Mouse (Mus musculus): ENCODE measurements around the gene Tmem199. TPM values are rescaled to one million over a fixed set of nuclear protein-coding genes. Genes with fewer than 3 reads are reported as not detected.

Tmem199 gene
- polyA plus RNA-seq, 1 experiment from 2014 or later: 39.8 TPM

DNA sequence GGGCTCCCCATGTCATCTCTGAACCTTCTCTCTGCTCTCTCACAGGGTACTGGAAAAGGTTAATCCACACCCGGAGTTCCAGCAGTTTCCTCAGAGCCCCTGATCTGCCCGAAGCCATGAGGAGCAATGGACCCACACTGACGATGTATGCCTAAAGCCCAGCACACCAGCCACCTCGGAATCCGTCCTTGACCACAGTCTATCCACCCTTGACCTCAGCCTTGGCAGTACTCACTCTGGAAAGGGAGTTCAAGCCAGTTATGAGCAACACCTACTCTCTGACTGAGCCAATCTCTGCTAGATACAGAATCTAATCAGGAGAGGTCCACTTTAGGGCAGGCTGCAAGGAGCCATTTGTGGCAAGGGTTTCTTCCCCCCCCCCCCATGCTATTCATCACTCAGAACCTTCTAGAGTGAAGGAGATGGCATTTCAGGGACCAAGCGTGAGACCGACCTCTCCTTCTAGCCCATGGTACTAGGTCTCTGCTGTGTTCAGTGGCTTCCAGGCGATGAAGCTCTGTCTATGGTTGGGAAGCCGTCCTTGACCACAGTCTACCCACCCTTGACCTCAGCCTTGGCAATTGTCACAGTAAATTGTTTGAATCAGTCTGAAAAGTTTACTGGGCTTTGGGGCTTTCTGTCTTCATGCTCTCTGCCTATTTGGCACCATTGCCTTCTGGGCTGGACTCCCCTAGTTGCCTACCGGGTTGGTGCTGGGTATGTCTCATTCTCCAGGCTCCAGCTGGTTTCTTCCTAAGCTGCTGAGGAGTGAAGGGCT lies 40.5 kb downstream of the Tmem199 start:
- Histone ChIP-seq H3K4me3 (ENCODE audit: low read depth, low read length) (no peak overlapping the region), H3K36me3 (ENCODE audit: control insufficient read depth, insufficient read depth, low read length) (no peaks in the 10 kb centered on the region), H3K9me3 (ENCODE audit: control insufficient read depth, low read length) (no peaks in the 10 kb centered on the region), H3K4me1 (ENCODE audit: control insufficient read depth, insufficient read depth, low read length) (peaks cover 1% of the 10 kb centered on the region; the same call in 1 of the 2 replicates), H3K9ac (ENCODE audit: low read depth, low read length) (no peak overlapping the region), H3K27me3 (replicated peaks; ENCODE audit: control insufficient read depth, insufficient read depth, low read length) (no peaks in the 10 kb centered on the region), H3K4me2 (ENCODE audit: low read depth, low read length) (no peak overlapping the region), H3K27ac (replicated peaks; ENCODE audit: low read depth, low read length) (no peak overlapping the region)
- DNase-seq (ENCODE audit: low spot score) (no peak), ATAC-seq (ENCODE audit: low read depth) (no peak)
- WGBS: 89% methylated on average over 10 of the region's 10 CpGs

DNA sequence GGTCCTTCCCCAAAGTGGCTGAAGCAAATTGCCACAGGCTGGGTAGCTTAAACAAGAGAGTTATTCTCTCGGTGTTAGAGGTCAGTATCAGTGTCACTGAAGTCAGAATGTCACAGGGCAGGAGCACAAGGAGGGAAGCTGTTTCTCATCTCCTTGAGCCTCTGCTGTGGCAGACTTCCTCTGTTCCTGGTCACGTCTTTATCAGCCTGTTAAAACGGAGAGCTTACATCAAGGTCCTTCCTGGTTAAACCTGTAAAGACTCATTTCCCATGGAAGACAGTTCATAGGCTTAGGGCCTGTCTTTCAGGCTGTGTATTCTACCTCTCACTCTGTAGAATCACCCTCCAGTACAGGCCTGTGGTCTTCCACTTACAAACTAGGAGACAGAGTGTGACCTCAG lies 44.0 kb downstream of the Tmem199 start:
- no peak overlapping the region for H3K4me2 ChIP-seq (ENCODE audit: low read depth, low read length)
- H3K27me3 ChIP-seq (replicated peaks; ENCODE audit: control insufficient read depth, insufficient read depth, low read length): no peaks in the 10 kb centered on the region
- 44% methylated on average over 3 of the region's 3 CpGs for WGBS
- no peak for DNase-seq (ENCODE audit: low spot score)
- peaks cover 10% of the 10 kb centered on the region for H3K4me1 ChIP-seq (ENCODE audit: control insufficient read depth, insufficient read depth, low read length)
- H3K27ac ChIP-seq (replicated peaks; ENCODE audit: low read depth, low read length): no peak overlapping the region
- H3K9me3 ChIP-seq (ENCODE audit: control insufficient read depth, low read length): no peaks in the 10 kb centered on the region
- no peak for ATAC-seq (ENCODE audit: low read depth)
- no peaks in the 10 kb centered on the region for H3K36me3 ChIP-seq (ENCODE audit: control insufficient read depth, insufficient read depth, low read length)
- no peak overlapping the region for H3K4me3 ChIP-seq (ENCODE audit: low read depth, low read length)
- H3K9ac ChIP-seq (ENCODE audit: low read depth, low read length): 0 out of 2 replicates have a peak overlapping the region, but pooled peaks have one; percentile 8

DNA sequence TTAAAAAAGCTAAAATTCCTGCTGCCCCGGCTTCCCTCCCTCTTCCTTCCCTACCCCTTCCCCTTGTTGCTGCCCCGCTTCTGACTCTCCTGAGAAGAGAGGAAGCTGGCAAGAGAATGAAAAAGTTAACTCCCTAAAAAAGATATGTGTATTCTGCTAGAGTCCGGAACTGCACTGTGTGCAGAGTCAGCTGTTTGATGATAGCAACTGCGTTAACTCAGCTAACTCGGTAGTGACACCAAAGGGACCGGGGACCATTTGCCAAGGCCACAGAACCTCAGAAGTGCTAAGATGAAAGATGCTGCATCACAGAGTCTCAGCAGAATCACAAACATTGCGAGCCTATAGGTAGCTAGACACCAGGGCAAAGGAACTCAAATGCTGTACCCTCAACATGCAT lies 44.5 kb downstream of the Tmem199 start:
- Histone ChIP-seq H3K4me2 (ENCODE audit: low read depth, low read length) (no peak overlapping the region), H3K27me3 (replicated peaks; ENCODE audit: control insufficient read depth, insufficient read depth, low read length) (no peaks in the 10 kb centered on the region), H3K36me3 (ENCODE audit: control insufficient read depth, insufficient read depth, low read length) (no peaks in the 10 kb centered on the region), H3K4me1 (ENCODE audit: control insufficient read depth, insufficient read depth, low read length) (peaks cover 10% of the 10 kb centered on the region), H3K27ac (replicated peaks; ENCODE audit: low read depth, low read length) (no peak overlapping the region), H3K9ac (ENCODE audit: low read depth, low read length) (no peak overlapping the region), H3K9me3 (ENCODE audit: control insufficient read depth, low read length) (no peaks in the 10 kb centered on the region), H3K4me3 (ENCODE audit: low read depth, low read length) (no peak overlapping the region)
- DNase-seq (ENCODE audit: low spot score) (no peak), ATAC-seq (ENCODE audit: low read depth) (no peak)
- WGBS: 78% methylated on average over 7 of the region's 7 CpGs

DNA sequence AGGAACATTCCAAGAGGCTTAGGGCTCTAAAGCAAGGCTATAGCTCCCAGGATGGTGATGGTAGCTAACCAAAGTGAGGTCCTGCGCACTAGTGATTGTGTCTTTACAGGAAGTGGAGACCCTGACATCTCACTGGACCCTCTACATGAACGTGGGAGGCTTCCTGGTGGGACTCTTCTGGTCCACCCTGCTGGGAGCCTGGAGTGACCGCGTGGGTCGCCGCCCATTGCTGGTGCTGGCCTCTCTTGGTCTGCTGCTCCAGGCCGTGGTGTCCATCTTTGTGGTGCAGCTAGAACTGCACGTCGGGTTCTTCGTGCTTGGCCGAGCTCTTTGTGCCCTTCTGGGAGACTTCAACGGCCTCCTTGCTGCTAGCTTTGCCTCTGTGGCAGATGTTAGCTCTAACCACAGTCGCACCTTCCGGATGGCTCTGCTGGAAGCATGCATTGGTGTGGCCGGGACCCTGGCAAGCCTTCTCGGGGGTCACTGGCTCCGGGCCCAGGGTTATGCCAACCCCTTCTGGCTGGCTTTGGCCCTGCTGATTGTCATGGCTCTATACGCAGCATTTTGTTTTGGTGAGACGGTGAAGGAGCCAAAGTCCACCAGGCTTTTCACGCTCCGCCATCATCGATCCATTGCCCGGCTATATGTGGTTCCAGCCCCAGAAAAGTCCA lies 45.6 kb downstream of the Tmem199 start:
- ATAC-seq (ENCODE audit: low read depth): no peak
- Histone ChIP-seq H3K36me3 (ENCODE audit: control insufficient read depth, insufficient read depth, low read length) (no peaks in the 10 kb centered on the region), H3K27ac (replicated peaks; ENCODE audit: low read depth, low read length) (peak overlapping the region; percentile 96), H3K4me2 (ENCODE audit: low read depth, low read length) (peak overlapping the region; percentile 91), H3K9ac (ENCODE audit: low read depth, low read length) (peak overlapping the region; percentile 88), H3K27me3 (replicated peaks; ENCODE audit: control insufficient read depth, insufficient read depth, low read length) (no peaks in the 10 kb centered on the region), H3K9me3 (ENCODE audit: control insufficient read depth, low read length) (peaks cover 4% of the 10 kb centered on the region; the same call in 1 of the 2 replicates), H3K4me3 (ENCODE audit: low read depth, low read length) (peak overlapping the region; percentile 78), H3K4me1 (ENCODE audit: control insufficient read depth, insufficient read depth, low read length) (peaks cover 10% of the 10 kb centered on the region)
- DNase-seq (ENCODE audit: low spot score): no peak
- WGBS: 68% methylated on average over 23 of the region's 23 CpGs

DNA sequence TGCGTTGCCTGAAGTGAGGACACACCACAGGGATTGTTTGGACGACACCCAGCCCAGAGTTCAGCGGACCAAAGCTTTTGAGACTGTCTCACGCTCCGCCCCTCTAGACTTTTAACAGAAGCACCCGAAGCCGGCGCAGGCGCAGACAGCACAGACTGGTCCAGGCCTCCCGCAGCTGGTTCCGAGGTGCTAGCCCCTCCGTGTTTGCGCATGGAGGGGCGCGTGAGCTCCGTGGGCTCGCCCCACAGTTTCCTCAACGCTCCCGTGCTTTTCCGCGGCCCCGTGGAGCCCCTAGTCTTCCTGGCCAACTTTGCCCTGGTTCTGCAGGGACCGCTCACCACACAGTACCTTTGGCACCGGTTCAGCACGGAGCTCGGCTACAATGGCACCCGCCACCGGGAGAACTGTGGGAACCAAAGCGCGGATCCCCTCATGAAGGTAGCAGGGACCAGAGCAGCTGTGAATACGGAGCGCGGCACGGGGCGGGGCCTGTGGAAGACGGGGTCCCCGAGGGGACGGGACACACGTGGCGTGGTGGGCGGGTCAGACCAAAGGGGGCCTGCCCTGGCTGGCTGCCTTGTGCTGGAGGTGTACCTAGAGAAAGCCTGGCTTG lies 46.3 kb downstream of the Tmem199 start, which contains the start of gene Slc46a1:
Gene Slc46a1, plus strand, starts transcription at position 130 of the 613 bp plus-strand sequence.
- Histone ChIP-seq H3K36me3 (ENCODE audit: control insufficient read depth, insufficient read depth, low read length) (no peaks in the 10 kb centered on the region), H3K27ac (replicated peaks; ENCODE audit: low read depth, low read length) (peak within 1 kb of the TSS; percentile 96)

DNA sequence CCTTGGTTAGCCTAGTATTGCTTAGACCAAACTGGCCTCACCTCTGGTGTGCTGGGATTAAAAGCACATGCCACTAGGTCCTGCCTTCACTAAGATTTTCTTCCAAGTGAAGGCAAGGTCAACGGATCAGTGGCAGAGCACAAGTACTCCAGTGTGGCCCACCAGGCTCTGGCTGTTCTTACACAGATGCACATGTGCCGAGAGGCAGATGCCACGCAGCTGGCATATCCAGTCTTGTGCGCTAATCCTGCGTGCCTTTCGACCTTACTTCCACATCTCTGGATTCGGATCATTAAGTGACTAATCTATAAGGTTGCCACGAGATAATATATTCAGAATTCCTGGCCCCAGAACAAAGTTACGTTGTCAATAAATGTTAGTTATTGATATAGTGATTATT lies 46.9 kb downstream of the Tmem199 start:
- peak; percentile 47 for DNase-seq (ENCODE audit: low spot score)
- H3K27ac ChIP-seq (replicated peaks; ENCODE audit: low read depth, low read length): peak overlapping the region; percentile 96

More for the DNA sequence above, 46.3 kb downstream of the Tmem199 start, which contains the start of gene Slc46a1:
- H3K4me2 ChIP-seq (ENCODE audit: low read depth, low read length): peak within 1 kb of the TSS; percentile 91
- ATAC-seq (ENCODE audit: low read depth): peak; percentile 98
- under 1% methylated on average over 41 of the region's 41 CpGs for WGBS
- H3K4me1 ChIP-seq (ENCODE audit: control insufficient read depth, insufficient read depth, low read length): peaks cover 10% of the 10 kb centered on the region
- H3K9ac ChIP-seq (ENCODE audit: low read depth, low read length): peak within 1 kb of the TSS; percentile 88
- peaks cover 4% of the 10 kb centered on the region; the same call in 1 of the 2 replicates for H3K9me3 ChIP-seq (ENCODE audit: control insufficient read depth, low read length)
- peak within 1 kb of the TSS; percentile 78 for H3K4me3 ChIP-seq (ENCODE audit: low read depth, low read length)
- DNase-seq (ENCODE audit: low spot score): peak; percentile 97
- H3K27me3 ChIP-seq (replicated peaks; ENCODE audit: control insufficient read depth, insufficient read depth, low read length): no peaks in the 10 kb centered on the region

DNA sequence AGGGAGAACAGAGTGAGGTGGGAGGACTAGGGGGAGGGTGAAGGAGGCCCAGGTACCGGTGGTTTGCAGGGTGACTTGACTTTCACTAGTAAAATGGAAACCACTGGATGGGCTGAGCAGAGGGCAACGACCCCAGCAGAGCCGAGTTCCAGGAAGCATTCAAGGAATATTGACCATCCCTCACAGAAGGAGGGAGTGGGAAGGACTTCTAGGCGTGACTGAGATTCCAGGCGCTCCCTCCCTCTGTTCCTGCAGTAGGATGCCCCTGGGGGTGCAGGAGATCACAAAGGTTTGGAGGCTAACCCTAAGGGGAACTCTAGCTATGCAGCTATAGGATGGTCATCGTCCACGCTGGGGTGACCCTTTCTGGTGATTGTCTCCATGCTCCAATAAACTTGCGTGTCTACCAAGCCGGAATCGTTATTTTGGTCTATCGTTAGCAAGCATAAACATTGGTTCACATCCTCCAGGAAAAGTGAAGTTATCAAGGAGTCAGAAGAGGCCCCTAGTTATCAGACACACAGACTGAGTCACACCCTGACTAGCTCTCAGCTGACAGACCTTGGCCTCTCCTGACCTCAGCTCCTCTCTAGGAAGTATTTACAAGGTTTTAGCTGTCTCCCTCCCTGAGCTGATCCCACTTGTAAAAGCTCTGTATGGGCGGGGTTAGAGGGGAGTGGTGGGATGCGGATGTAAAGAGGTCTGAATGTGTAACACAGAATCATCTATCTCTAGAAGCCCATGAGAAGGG lies 48.5 kb downstream of the Tmem199 start:
- no peak overlapping the region for H3K4me3 ChIP-seq (ENCODE audit: low read depth, low read length)
- no peaks in the 10 kb centered on the region for H3K36me3 ChIP-seq (ENCODE audit: control insufficient read depth, insufficient read depth, low read length)
- H3K9me3 ChIP-seq (ENCODE audit: control insufficient read depth, low read length): peaks cover 4% of the 10 kb centered on the region; the same call in 1 of the 2 replicates
- no peak for DNase-seq (ENCODE audit: low spot score)
- no peak overlapping the region for H3K27ac ChIP-seq (replicated peaks; ENCODE audit: low read depth, low read length)
- no peak overlapping the region for H3K9ac ChIP-seq (ENCODE audit: low read depth, low read length)
- H3K4me1 ChIP-seq (ENCODE audit: control insufficient read depth, insufficient read depth, low read length): peaks cover 10% of the 10 kb centered on the region
- 62% methylated on average over 13 of the region's 13 CpGs for whole genome bisulfite sequencing
- no peak for ATAC-seq (ENCODE audit: low read depth)
- H3K4me2 ChIP-seq (ENCODE audit: low read depth, low read length): no peak overlapping the region
- H3K27me3 ChIP-seq (replicated peaks; ENCODE audit: control insufficient read depth, insufficient read depth, low read length): no peaks in the 10 kb centered on the region

More for the DNA sequence above, 46.9 kb downstream of the Tmem199 start:
- Histone ChIP-seq H3K9me3 (ENCODE audit: control insufficient read depth, low read length) (peaks cover 4% of the 10 kb centered on the region; the same call in 1 of the 2 replicates), H3K9ac (ENCODE audit: low read depth, low read length) (peak overlapping the region; percentile 88), H3K4me1 (ENCODE audit: control insufficient read depth, insufficient read depth, low read length) (peaks cover 10% of the 10 kb centered on the region), H3K4me2 (ENCODE audit: low read depth, low read length) (peak overlapping the region; percentile 91), H3K27me3 (replicated peaks; ENCODE audit: control insufficient read depth, insufficient read depth, low read length) (no peaks in the 10 kb centered on the region), H3K4me3 (ENCODE audit: low read depth, low read length) (peak overlapping the region; percentile 78), H3K36me3 (ENCODE audit: control insufficient read depth, insufficient read depth, low read length) (no peaks in the 10 kb centered on the region)
- ATAC-seq (ENCODE audit: low read depth): no peak
- 19% methylated on average over 9 of the region's 9 CpGs for WGBS

DNA sequence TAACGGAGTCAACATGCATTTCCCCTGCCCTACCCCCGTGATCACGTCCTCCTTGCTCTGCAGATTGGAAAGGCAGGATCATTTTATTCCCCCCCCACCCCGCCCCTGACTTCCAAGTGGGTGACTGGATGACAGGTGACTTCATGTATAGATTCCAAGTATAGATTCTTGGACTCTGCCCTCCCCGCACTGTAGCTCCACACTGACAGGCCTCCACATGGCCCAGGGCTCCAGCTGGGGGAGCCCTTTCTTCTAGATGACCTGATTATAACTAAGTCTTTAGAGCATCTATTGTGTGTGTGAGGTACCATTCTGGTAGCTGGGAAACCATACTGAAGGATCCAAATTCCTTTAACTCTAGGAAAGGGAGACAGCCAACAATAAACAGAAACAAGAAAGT lies 49.3 kb downstream of the Tmem199 start:
- Histone ChIP-seq H3K4me2 (ENCODE audit: low read depth, low read length) (no peak overlapping the region), H3K27ac (replicated peaks; ENCODE audit: low read depth, low read length) (no peak overlapping the region), H3K4me3 (ENCODE audit: low read depth, low read length) (no peak overlapping the region), H3K36me3 (ENCODE audit: control insufficient read depth, insufficient read depth, low read length) (no peaks in the 10 kb centered on the region), H3K4me1 (ENCODE audit: control insufficient read depth, insufficient read depth, low read length) (peaks cover 10% of the 10 kb centered on the region), H3K9ac (ENCODE audit: low read depth, low read length) (no peak overlapping the region), H3K27me3 (replicated peaks; ENCODE audit: control insufficient read depth, insufficient read depth, low read length) (no peaks in the 10 kb centered on the region), H3K9me3 (ENCODE audit: control insufficient read depth, low read length) (peaks cover 4% of the 10 kb centered on the region; the same call in 1 of the 2 replicates)
- 76% methylated on average over 5 of the region's 5 CpGs for WGBS
- ATAC-seq (ENCODE audit: low read depth): no peak
- no peak for DNase-seq (ENCODE audit: low spot score)
